Mouse (Mus musculus): Measurements from ENCODE around the gene Hoxc6. TPM values are rescaled to one million over a fixed set of nuclear protein-coding genes. Genes with fewer than 3 reads are reported as not detected.

Gene Hoxc6
- polyA plus RNA-seq, 1 experiment from 2014 or later, result 0.43 TPM

GRCm38 (mm10) chr15:103059393-103059992 is 61.4 kb downstream of the Hoxc6 start:
- H3K27ac ChIP-seq, result no peak overlapping the region
- 0 out of 2 replicates have a peak overlapping the region, but pooled peaks have one; percentile 7 for H3K4me2 ChIP-seq
- WGBS, result 7% methylated on average over 21 of the region's 21 CpGs
- peaks cover 96% of the 10 kb centered on the region for H3K27me3 ChIP-seq
- H3K36me3 ChIP-seq, result no peaks in the 10 kb centered on the region
- no peak overlapping the region for H3K9ac ChIP-seq
- no peak overlapping the region for H3K4me3 ChIP-seq
- no peaks in the 10 kb centered on the region for H3K9me3 ChIP-seq (replicated peaks)
- no peak for ATAC-seq (replicated peaks; ENCODE audit: insufficient number of reproducible peaks, insufficient read depth, low FRiP score, low read depth)
- H3K4me1 ChIP-seq (replicated peaks), result peaks cover 11% of the 10 kb centered on the region

GRCm38 (mm10) chr15:103060021-103060340 is 61.9 kb downstream of the Hoxc6 start:
- no peak for ATAC-seq (replicated peaks; ENCODE audit: insufficient number of reproducible peaks, insufficient read depth, low FRiP score, low read depth)
- H3K9ac ChIP-seq, result no peak overlapping the region
- 17% methylated on average over 11 of the region's 11 CpGs for WGBS
- H3K9me3 ChIP-seq (replicated peaks), result no peaks in the 10 kb centered on the region
- H3K27me3 ChIP-seq, result peaks cover 94% of the 10 kb centered on the region
- peaks cover 11% of the 10 kb centered on the region for H3K4me1 ChIP-seq (replicated peaks)
- no peak overlapping the region for H3K27ac ChIP-seq
- H3K4me3 ChIP-seq, result 0 out of 2 replicates have a peak overlapping the region, but pooled peaks have one; percentile 7
- H3K36me3 ChIP-seq, result no peaks in the 10 kb centered on the region
- no peak overlapping the region for H3K4me2 ChIP-seq

GRCm38 (mm10) chr15:103060341-103061130 is 62.5 kb downstream of the Hoxc6 start:
- Histone ChIP-seq H3K9ac (no peak overlapping the region), H3K36me3 (no peaks in the 10 kb centered on the region), H3K4me2 (peak overlapping the region; percentile 23), H3K27me3 (peaks cover 94% of the 10 kb centered on the region), H3K9me3 (replicated peaks) (no peaks in the 10 kb centered on the region), H3K27ac (no peak overlapping the region), H3K4me3 (peak overlapping the region; percentile 7; the same call in 1 of the 2 replicates), H3K4me1 (replicated peaks) (peaks cover 11% of the 10 kb centered on the region)
- no peak for ATAC-seq (replicated peaks; ENCODE audit: insufficient number of reproducible peaks, insufficient read depth, low FRiP score, low read depth)
- WGBS, result 5% methylated on average over 36 of the region's 36 CpGs

GRCm38 (mm10) chr15:103061131-103061825 is 63.2 kb downstream of the Hoxc6 start:
- no peaks in the 10 kb centered on the region for H3K36me3 ChIP-seq
- 0 out of 2 replicates have a peak overlapping the region, but pooled peaks have one; percentile 23 for H3K4me2 ChIP-seq
- no peaks in the 10 kb centered on the region for H3K9me3 ChIP-seq (replicated peaks)
- H3K27ac ChIP-seq, result no peak overlapping the region
- no peak overlapping the region for H3K9ac ChIP-seq
- H3K27me3 ChIP-seq, result peaks cover 95% of the 10 kb centered on the region
- peak overlapping the region; percentile 10; the same call in 1 of the 2 replicates for H3K4me3 ChIP-seq
- no peak for ATAC-seq (replicated peaks; ENCODE audit: insufficient number of reproducible peaks, insufficient read depth, low FRiP score, low read depth)
- 3% methylated on average over 30 of the region's 30 CpGs for WGBS
- peaks cover 11% of the 10 kb centered on the region for H3K4me1 ChIP-seq (replicated peaks)

MicroRNA genes within 50 kb of the gene (microRNA counts, 519-probe panel; counts per million panel counts)
- microRNA mmu-miR-615-3p, result not detected
- microRNA mmu-miR-615-5p, result not detected

Small RNA genes lying within 50 kb of the gene (microRNA-seq; reads per million reads assigned to microRNA genes)
- 21.8 reads per million, percentile 34 among the genes with 10 or more reads in this experiment for gene Mir196a-2
- 143 reads per million, percentile 55 among the genes with 10 or more reads in this experiment for gene Mir615

Other genes with a start within 250 kb of the Hoxc6 start
- gene Hoxc13, start 77.2 kb upstream of the Hoxc6 start, polyA plus RNA-seq (2015; fragmentation: Nextera tagmentation; extraction: Ambion mirVana), result not detected in 2 replicates
- gene Hoxc12, start 61.5 kb upstream of the Hoxc6 start, polyA plus RNA-seq (2015; fragmentation: Nextera tagmentation; extraction: Ambion mirVana), result not detected in 2 replicates
- gene Hoxc11, start 43.8 kb upstream of the Hoxc6 start, polyA plus RNA-seq (2015; fragmentation: Nextera tagmentation; extraction: Ambion mirVana), result not detected in 2 replicates
- 0.16 TPM in 1 of 2 replicates, not detected in the other for gene Hoxc10, start 31.5 kb upstream of the Hoxc6 start, polyA plus RNA-seq (2015; fragmentation: Nextera tagmentation; extraction: Ambion mirVana)
- 0.42 and 0.80 TPM in 2 replicates for gene Hoxc5, start 30.8 kb upstream of the Hoxc6 start, polyA plus RNA-seq (2015; fragmentation: Nextera tagmentation; extraction: Ambion mirVana)
- gene Hoxc9, start 21.8 kb upstream of the Hoxc6 start, polyA plus RNA-seq (2015; fragmentation: Nextera tagmentation; extraction: Ambion mirVana), result 0.19 TPM in 1 of 2 replicates, not detected in the other
- 0.16 TPM in 1 of 2 replicates, not detected in the other for gene Hoxc8, start 7.7 kb upstream of the Hoxc6 start, polyA plus RNA-seq (2015; fragmentation: Nextera tagmentation; extraction: Ambion mirVana)
- gene Hoxc4, start 20.7 kb downstream of the Hoxc6 start, polyA plus RNA-seq (2015; fragmentation: Nextera tagmentation; extraction: Ambion mirVana), result 0.52 and 1.7 TPM in 2 replicates
- gene Smug1, start 168.8 kb downstream of the Hoxc6 start, polyA plus RNA-seq (2015; fragmentation: Nextera tagmentation; extraction: Ambion mirVana), result 14.1 and 16.8 TPM in 2 replicates
- 80.0 and 84.2 TPM in 2 replicates for gene Cbx5, start 241.6 kb downstream of the Hoxc6 start, polyA plus RNA-seq (2015; fragmentation: Nextera tagmentation; extraction: Ambion mirVana)
- 367 and 376 TPM in 2 replicates for gene Hnrnpa1, start 242.2 kb downstream of the Hoxc6 start, polyA plus RNA-seq (2015; fragmentation: Nextera tagmentation; extraction: Ambion mirVana)

All from heart, embryonic 15.5 days (tissue).